ENCODE assay signal across 8 mouse cellular contexts in genomic region chr7:100187601-100188000, GRCm38 (mm10). TPM values are rescaled to one million over a fixed set of nuclear protein-coding genes. Genes with fewer than 3 reads are reported as not detected.
DNase-seq lines count a peak whose midpoint lies in the region; ATAC-seq and TF ChIP-seq lines count a peak whose summit lies in the region.

No protein-coding gene starts in this region.

- peak; percentile 45; the same call in 1 of the 2 replicates for TF ChIP-seq CTCF in testis, adult 2 months (IDR thresholded peaks at IDR 0.05; ENCODE audit: control insufficient read depth, insufficient read depth, insufficient replicate concordance, low read depth, low read length)
- peak; percentile 91 for TF ChIP-seq CTCF in intestine, postnatal 0 days (IDR thresholded peaks at IDR 0.05; ENCODE audit: low read depth)

- TF ChIP-seq POLR2A in testis, adult 2 months (IDR thresholded peaks at IDR 0.05; ENCODE audit: control insufficient read depth, low read depth, low read length): no peak

- peaks cover 18% of the 10 kb centered on the region; the same call in 1 of the 2 replicates for H3K27me3 ChIP-seq in forebrain, embryonic 10.5 days (ENCODE audit: poor library complexity, severe bottlenecking)
- H3K27me3 ChIP-seq in forebrain, embryonic 15.5 days: no peaks in the 10 kb centered on the region; the same call in 1 of the 2 replicates
- H3K27me3 ChIP-seq in testis, adult 2 months (ENCODE audit: control insufficient read depth, insufficient read depth, low read length): no peaks in the 10 kb centered on the region
- no peaks in the 10 kb centered on the region for H3K27me3 ChIP-seq in intestine, postnatal 0 days (replicated peaks; ENCODE audit: control insufficient read depth, insufficient read depth, low read length)

- no peak overlapping the region for H3K4me3 ChIP-seq in forebrain, embryonic 10.5 days
- H3K4me3 ChIP-seq in forebrain, embryonic 15.5 days: no peak overlapping the region
- H3K4me3 ChIP-seq in testis, adult 2 months (ENCODE audit: control insufficient read depth, low read depth, low read length): no peak overlapping the region
- no peak overlapping the region for H3K4me3 ChIP-seq in intestine, postnatal 0 days (ENCODE audit: low read depth, low read length)

- DNase-seq in forebrain, embryonic 10.5 days (ENCODE audit: extremely low spot score, low spot score): peak; percentile 34
- no peak for DNase-seq in testis, postnatal 14 days (ENCODE audit: low spot score)
- peak; percentile 61 for DNase-seq in lung, postnatal 10 days
- DNase-seq in right cerebral cortex, postnatal 4 days: peak; percentile 62

- H3K36me3 ChIP-seq in forebrain, embryonic 10.5 days (replicated peaks): no peaks in the 10 kb centered on the region
- no peaks in the 10 kb centered on the region for H3K36me3 ChIP-seq in forebrain, embryonic 15.5 days
- no peaks in the 10 kb centered on the region for H3K36me3 ChIP-seq in testis, adult 2 months (ENCODE audit: control insufficient read depth, insufficient read depth, low read length)
- H3K36me3 ChIP-seq in intestine, postnatal 0 days (ENCODE audit: control insufficient read depth, insufficient read depth): no peaks in the 10 kb centered on the region

- no peak overlapping the region for H3K4me2 ChIP-seq in forebrain, embryonic 15.5 days (replicated peaks)
- H3K4me2 ChIP-seq in intestine, postnatal 0 days (replicated peaks; ENCODE audit: low read depth): no peak overlapping the region

- no peaks in the 10 kb centered on the region for H3K9me3 ChIP-seq in forebrain, embryonic 10.5 days
- H3K9me3 ChIP-seq in forebrain, embryonic 15.5 days: no peaks in the 10 kb centered on the region
- no peaks in the 10 kb centered on the region for H3K9me3 ChIP-seq in intestine, postnatal 0 days (ENCODE audit: control insufficient read depth)

- no peaks in the 10 kb centered on the region for H3K4me1 ChIP-seq in forebrain, embryonic 10.5 days
- H3K4me1 ChIP-seq in forebrain, embryonic 15.5 days: no peaks in the 10 kb centered on the region
- H3K4me1 ChIP-seq in testis, adult 2 months (ENCODE audit: control insufficient read depth, insufficient read depth, low read length): no peaks in the 10 kb centered on the region
- H3K4me1 ChIP-seq in intestine, postnatal 0 days (replicated peaks; ENCODE audit: control insufficient read depth, insufficient read depth, low read length): no peaks in the 10 kb centered on the region

- no peak for ATAC-seq in forebrain, embryonic 15.5 days (replicated peaks)
- peak; percentile 76 for ATAC-seq in common myeloid progenitor, adult 5-6 weeks (replicated peaks; ENCODE audit: low read depth, poor library complexity, severe bottlenecking)
- 0 out of 2 replicates have a peak, but pooled peaks have one; percentile 31 for ATAC-seq in intestine, postnatal 0 days

- 30% methylated on average over 7 of the region's 7 CpGs for WGBS in forebrain, embryonic 10.5 days
- 26% methylated on average over 7 of the region's 7 CpGs for WGBS in forebrain, embryonic 15.5 days
- WGBS in intestine, postnatal 0 days: 20% methylated on average over 7 of the region's 7 CpGs

- no peak overlapping the region for H3K27ac ChIP-seq in forebrain, embryonic 10.5 days
- no peak overlapping the region for H3K27ac ChIP-seq in forebrain, embryonic 15.5 days (replicated peaks)
- H3K27ac ChIP-seq in testis, adult 2 months (ENCODE audit: control insufficient read depth, insufficient read depth, low read depth, low read length): no peak overlapping the region
- no peak overlapping the region for H3K27ac ChIP-seq in intestine, postnatal 0 days (ENCODE audit: low read depth, low read length)

- no peak overlapping the region for H3K9ac ChIP-seq in forebrain, embryonic 15.5 days (replicated peaks)
- no peak overlapping the region for H3K9ac ChIP-seq in intestine, postnatal 0 days (ENCODE audit: low read depth, low read length)

RNA-seq across cellular contexts. Expression of gene Kcne3, which starts 11.3 kb away (rescaled TPM):
- polyA plus RNA-seq in forebrain, embryonic 10.5 days (2016; fragmentation: Nextera tagmentation; extraction: Ambion mirVana): 6.5 and 10.0 TPM in 2 replicates
- 0.66 and 1.0 TPM in 2 replicates for polyA plus RNA-seq in forebrain, embryonic 15.5 days (2015; fragmentation: Nextera tagmentation; extraction: Ambion mirVana)
- 193 and 197 TPM in 2 replicates for polyA plus RNA-seq in testis, adult 2 months (2012; rRNA removed)
- 0.73 and 3.7 TPM in 2 replicates for total RNA-seq in common myeloid progenitor, adult 5-6 weeks (2017)
- polyA plus RNA-seq in intestine, postnatal 0 days (2015; fragmentation: Nextera tagmentation; extraction: Ambion mirVana): 28.9 TPM in 2 replicates

RNA-seq across cellular contexts. Expression of gene Lipt2, which starts 28.5 kb away (rescaled TPM):
- polyA plus RNA-seq in forebrain, embryonic 10.5 days (2016; fragmentation: Nextera tagmentation; extraction: Ambion mirVana): 22.7 and 24.7 TPM in 2 replicates
- polyA plus RNA-seq in forebrain, embryonic 15.5 days (2015; fragmentation: Nextera tagmentation; extraction: Ambion mirVana): 17.8 and 21.4 TPM in 2 replicates
- 2.2 TPM in 2 replicates for polyA plus RNA-seq in testis, adult 2 months (2012; rRNA removed)
- total RNA-seq in common myeloid progenitor, adult 5-6 weeks (2017): 5.6 and 9.6 TPM in 2 replicates
- polyA plus RNA-seq in intestine, postnatal 0 days (2015; fragmentation: Nextera tagmentation; extraction: Ambion mirVana): 8.8 and 9.1 TPM in 2 replicates

RNA-seq across cellular contexts. Expression of gene Pgm2l1, which starts 39.6 kb away (rescaled TPM):
- polyA plus RNA-seq in forebrain, embryonic 10.5 days (2016; fragmentation: Nextera tagmentation; extraction: Ambion mirVana): 3.1 and 3.7 TPM in 2 replicates
- polyA plus RNA-seq in forebrain, embryonic 15.5 days (2015; fragmentation: Nextera tagmentation; extraction: Ambion mirVana): 13.5 and 14.5 TPM in 2 replicates
- 5.3 and 6.5 TPM in 2 replicates for polyA plus RNA-seq in testis, adult 2 months (2012; rRNA removed)
- 14.5 and 20.1 TPM in 2 replicates for total RNA-seq in common myeloid progenitor, adult 5-6 weeks (2017)
- polyA plus RNA-seq in intestine, postnatal 0 days (2015; fragmentation: Nextera tagmentation; extraction: Ambion mirVana): 1.0 and 1.3 TPM in 2 replicates
